Mouse (Mus musculus): ENCODE data around the gene Blvra.
"Not testable (repeated sequence)": the region's sequence is repeated elsewhere in the genome, so short reads cannot be mapped to it uniquely, and the experiment has no call there.

DNA sequence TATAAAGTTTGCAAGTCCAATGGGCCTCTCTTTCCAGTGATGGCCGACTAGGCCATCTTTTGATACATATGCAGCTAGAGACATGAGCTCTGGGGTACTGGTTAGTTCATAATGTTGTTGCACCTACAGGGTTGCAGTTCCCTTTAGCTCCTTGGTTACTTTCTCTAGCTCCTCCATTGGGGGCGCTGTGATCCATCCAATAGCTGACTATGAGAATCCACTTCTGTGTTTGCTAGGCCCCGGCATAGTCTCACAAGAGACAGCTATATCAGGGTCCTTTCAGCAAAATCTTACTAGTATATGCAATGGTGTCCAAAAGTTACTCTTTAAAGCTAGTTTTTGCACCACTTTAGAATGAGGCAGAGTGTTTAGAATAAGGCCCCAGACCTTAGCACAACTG lies 64.8 kb downstream of the Blvra start:
- not testable (repeated sequence) for TF ChIP-seq CTCF (IDR thresholded peaks at IDR 0.05; ENCODE audit: low read depth, low read length); GATA1 (IDR thresholded peaks at IDR 0.05; ENCODE audit: borderline replicate concordance, low read length)
